Mouse (Mus musculus): ENCODE results near the gene Foxb1.

DNA sequence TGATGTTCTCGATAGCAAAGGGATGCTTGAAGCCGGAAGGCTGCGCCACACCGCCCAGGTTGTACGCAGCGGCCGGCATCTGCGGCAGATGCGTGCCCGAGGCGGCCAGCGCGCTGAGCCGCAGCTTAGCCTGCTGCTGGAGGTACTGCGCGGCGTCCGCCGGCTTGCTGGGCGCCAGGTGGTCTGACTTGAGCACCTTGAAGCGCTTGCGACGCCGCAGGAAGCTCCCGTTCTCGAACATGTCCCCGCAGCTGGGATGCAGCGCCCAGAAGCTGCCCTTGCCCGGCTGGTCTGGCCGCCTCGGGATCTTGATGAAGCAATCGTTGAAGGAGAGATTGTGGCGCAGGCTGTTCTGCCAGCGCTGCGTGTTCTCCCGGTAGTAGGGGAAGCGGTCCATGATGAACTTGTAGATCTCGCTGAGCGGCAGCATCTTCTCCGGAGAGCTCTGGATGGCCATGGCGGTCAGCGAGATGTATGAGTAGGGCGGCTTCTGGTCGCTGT, 969 bp downstream of the Foxb1 start:
- TF ChIP-seq NANOG (IDR thresholded peaks at IDR 0.05; ENCODE audit: borderline replicate concordance, low read length) (no peak), CTCF (conservative IDR thresholded peaks at IDR 0.05; ENCODE audit: low read length) (no peak), POU5F1 (IDR thresholded peaks at IDR 0.05; ENCODE audit: borderline replicate concordance, low read length) (no peak)

Measured in E14TG2a.4 (cell line).